Mouse (Mus musculus): ENCODE data around the gene Lrrc28.

The Lrrc28 gene

DNA sequence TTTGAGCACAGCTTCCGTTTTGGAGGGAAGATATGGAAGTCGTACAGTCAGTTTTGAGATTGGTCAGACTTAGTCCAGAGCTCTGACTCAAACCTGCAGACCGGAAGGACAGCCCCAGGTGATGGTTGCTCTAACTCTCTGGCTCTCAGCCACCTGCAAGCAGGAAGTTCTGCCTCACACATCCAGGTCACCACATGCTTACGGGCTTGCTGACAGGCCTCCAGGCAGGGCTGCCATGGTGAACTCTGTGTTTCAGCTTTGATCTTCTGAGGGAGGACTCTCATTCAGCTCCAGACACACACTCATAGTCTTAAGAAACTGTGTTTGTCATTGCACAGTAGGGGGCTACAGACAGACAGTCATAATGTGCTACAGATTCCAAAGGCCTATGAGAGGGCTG lies 161.4 kb downstream of the Lrrc28 start:
- no peak for DNase-seq

DNA sequence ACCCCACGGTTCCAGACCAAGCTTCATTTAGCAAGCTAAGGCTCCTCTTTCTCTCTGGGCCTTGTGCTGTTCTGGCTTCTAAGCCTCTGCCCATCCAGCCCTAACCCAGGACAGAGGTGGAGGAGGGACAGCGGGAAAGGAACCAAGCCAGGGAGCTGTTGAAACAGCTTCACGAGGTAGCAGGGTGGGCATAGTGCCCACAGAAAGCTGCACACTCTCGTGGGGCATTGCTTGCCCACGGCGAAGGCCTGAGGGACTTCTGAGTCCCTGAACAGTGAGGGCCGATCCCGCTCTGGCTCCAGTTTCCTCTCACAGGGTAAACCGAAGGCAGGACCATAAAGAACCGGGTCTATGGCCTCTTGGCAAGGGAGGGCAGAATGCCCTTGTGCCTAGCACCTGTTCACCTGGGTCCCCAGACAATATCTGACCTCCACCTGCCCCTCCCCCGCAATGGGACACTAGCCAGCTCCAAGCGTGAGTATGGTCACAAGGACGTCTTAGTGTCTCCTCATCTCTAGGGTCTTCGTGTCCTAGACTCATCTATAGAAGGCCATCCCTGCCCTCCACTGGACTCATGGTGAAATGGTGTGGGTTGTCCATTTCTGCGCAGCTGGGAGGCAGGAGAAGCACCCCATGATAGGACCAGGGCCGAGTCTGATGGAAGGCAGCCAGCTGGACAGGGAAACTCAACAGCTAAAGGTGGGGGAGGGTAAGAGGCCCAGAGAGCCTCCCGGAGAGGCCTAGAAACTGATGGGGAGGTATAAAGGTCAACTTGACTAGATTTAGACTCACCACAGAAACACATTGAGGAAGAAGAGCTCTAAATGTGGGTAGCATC lies 165.3 kb downstream of the Lrrc28 start:
- DNase-seq: no peak

DNA sequence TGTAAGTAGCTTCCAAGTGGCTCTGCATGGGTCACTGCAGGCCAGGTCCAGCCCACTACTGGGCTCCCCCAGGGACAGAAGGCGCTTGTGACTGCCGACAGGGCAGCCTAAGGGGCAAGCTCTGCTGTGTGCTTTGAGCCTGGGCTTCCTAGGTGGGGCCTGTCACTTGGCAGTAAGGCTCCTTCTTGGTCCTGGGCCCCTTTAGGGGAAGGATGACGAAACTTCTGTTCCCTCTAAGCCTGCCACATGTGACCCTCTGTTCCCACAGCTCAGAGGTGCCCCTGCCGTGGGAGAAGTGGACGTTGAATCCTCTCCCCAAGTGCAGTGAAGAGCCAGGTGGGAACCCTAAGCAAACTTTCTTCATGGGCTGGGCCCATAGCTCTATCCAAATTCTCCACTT lies 165.9 kb downstream of the Lrrc28 start:
- DNase-seq: no peak

DNA sequence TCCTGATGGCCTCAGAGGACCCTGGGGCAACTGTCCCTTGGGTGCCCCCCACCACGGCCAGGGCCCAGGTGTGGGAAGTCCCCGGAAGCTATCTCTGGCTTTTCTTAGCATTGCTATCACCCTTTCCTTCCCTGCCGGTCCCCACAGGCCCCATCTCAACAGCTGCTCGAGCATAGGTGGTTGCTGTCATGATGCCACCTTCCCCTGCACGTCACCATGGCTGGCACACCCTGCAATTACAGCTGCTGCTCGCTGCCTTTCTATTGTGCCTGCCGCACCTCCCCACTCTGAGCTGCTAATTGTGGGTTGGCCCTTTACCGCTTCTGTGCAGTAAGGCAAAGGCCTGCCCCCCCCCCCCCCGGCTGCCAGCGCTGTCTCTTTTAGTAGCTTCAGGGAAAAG lies 167.1 kb downstream of the Lrrc28 start:
- DNase-seq: no peak

DNA sequence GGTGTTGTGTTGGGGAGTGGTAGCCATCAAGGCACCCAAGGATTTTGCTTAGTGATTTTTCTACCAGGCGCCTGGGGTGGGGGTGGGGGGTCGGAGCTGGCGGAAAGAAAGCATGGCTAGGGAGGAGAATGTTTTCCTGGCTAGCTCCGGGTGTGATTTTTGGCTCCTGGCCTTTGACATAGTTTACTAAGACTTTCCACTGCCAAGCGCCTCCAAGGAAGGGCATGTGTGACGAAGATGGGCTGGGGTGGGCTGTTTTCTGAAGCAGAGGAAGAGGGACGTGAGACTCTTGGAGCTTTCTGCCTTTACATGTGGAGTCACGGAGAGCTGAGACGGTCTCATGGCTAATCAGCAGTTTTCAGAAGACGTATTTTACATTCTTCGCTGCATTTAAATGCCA lies 173.8 kb downstream of the Lrrc28 start:
- DNase-seq: no peak

DNA sequence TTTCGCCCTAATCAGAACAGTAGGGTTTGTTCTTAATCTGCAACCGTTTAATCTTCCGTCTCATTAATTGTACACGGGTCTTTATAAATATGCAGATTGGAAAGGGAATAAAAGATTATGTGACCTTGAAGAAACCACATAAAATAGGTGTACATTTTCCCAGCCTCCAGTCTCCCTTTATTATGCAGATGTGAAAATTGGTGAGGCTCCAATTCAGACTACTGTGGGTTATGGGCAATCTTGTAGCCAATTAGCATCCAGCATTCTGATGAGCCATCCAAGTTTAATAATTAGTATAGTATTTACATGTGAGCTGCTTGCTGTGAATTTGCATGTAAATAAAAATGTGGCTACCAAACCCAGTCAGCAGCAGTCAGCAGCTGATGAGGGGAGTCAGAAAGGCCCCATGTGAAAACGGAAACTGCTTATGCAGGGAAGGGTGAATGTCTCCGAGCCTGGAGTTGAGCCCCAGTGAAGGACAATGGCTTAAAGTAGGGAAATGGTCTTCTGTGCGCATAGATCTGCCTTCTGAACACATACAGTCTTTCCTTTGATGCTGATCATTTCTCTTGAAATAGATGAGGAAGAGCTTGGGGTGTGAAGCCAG lies 176.2 kb downstream of the Lrrc28 start:
- DNase-seq: no peak

DNA sequence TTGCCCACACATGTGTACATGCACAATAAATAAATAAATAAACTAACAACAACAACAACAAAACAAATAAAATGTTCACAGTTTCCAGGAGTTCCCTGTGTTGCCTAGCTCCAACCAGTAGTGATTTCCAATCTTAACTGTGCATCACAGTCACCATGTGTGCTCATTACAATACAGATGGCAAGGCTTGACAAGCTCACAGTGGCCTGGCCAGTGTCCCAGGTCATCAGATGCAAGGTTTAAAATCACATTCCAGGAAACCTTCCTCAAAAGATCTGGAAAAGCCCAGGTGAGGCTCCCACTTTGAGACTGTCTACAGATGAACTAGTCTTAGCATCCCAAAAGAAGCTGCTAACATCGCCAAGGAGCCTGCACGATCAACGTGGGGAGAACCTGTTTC lies 176.9 kb downstream of the Lrrc28 start:
- no peak for DNase-seq

DNA sequence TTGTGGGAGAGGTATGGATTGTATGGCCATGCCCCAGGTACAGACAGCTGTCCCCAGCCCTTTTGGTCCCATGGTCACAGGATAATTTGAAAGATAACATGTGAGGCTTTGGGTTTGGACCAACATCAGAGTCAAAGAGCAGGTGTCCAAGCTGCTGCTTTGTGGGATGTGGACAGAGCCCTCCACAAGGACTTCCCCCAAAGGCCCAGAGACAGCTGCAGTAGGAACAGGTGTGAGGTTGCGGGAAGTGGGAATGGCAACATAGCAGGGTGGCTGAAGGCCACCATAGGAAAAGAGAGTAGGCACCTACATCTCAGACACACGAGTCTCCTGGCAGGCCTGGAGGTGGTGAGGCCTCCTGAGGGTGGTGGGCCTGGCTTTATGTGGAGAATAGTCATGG lies 178.7 kb downstream of the Lrrc28 start:
- no peak for DNase-seq

DNA sequence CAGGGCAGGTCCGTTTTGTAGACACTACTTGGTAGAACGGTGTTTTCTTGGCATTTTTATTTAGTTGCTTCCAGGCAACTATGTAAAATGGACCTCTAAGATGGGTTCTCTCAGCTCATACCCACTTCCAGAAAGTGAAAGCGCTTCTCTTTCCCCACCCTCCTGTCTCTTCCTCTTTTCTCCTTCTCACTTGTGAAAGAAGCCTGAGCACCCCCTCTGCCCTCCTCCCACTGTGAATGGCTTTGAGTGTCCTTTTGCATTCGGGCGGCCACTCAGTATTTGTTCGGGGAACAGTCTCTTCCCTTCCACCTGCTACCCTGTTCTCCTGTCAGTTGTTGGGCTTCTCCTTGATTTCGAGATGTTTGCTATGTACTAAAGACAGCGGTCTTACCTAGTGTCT lies 180.4 kb downstream of the Lrrc28 start:
- DNase-seq: no peak

DNA sequence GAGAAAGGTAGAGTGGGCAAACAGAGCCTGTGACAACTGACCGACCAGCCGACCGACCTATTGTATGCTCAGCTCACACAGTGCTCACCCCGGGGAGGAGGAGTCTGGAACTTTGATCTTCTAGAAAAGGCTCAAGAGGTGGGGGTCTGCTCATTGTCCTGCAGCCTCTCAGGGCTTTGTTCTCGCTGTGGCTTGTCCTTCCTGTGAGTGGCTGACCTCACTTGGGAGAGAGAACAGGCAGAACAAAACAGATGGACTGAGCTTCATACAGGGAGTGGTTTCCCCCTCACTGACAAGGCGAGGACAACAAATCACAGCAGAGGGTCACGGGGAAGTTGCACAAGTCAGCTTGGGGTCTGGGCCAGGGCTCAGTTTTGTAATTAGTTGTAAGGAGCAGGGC lies 181.5 kb downstream of the Lrrc28 start:
- DNase-seq: no peak
